Mouse (Mus musculus) cerebral cortex, adult 2 months (tissue): ENCODE results near the gene Tex2.

Experiments
- WGBS: fragments of 180-500 bp; shearing (Covaris S2); methylation state at CpG from one replicate; pipeline ENCODE4 v1.1.7; 2018; 5-methylcytosine and 5-hydroxymethylcytosine counted together

Gene Tex2

DNA sequence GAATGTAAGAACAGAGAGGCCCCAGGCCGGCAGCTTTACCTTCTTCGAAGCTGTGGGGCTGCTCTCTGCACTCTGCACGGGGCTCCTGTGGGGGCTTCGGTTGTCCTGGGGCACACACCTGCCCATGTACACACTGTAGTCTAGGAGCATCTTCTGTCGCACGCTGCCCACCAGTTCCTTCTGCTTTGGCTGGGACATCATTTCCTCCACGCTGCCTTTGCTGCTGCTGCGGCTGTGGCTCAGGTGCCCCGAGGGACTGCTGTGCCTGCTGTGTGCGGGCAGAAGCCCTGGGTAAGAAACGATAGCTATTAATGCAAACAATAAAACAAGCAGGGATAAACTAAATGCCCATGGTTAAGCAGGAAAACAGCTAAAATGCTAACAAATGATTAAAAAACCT, 69.1 kb downstream of the Tex2 start:
- WGBS, result 90% methylated on average over 11 of the region's 11 CpGs

DNA sequence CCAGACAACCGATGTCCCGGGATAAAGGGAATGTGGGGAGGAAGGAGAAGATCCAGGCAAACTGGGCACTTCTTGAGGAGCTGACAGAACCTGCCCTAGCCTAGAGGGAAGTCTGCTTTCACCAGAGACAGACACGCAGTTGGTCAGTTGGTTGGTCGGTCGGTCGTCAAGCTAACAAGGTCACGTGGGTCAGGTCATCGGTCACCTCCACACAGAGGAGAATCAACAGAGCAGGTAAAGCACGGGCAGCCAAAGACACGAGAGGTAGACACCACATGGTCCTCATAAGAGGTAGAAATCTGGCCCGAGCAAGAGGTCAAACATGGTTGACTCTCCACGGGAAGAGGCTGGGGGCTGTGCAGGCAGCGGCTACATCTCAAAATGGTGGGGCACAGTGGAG, 70.2 kb downstream of the Tex2 start:
- WGBS, result 95% methylated on average over 13 of the region's 13 CpGs

DNA sequence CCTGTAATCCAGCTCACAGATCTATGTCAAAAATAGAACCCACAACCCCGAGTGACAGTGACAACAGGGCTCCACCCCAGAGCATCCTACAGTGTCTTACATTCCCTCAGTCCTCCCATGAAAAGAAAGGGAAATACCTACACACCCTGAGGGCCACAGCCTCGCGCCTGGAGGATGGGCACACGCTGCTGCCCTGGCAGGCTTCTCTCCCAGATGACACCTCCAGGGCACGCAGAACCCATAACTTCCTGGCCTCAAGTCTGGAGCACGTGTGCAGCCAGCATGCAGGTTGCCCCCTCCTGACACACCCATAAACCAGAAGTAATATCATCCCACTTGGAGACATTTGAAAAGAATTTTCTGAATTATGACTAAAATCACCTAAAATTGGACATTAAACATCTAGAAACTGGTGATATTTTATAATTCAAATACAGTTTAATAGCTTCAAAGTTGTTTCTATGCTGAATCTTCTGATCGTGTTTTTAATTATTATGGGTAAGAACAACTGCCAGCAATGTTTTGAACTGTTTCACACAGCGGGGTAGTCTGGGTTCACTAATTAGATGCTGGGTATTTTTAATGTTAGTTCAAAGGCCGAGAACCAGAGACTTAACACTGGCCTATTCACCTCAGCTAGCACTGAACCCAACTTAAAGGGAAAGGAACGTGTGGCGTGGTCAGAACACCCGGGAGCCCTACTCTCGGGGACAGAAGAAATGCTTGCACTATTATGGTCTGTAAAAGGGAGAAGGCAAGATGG, 72.5 kb downstream of the Tex2 start:
- WGBS, result 65% methylated on average over 13 of the region's 13 CpGs

DNA sequence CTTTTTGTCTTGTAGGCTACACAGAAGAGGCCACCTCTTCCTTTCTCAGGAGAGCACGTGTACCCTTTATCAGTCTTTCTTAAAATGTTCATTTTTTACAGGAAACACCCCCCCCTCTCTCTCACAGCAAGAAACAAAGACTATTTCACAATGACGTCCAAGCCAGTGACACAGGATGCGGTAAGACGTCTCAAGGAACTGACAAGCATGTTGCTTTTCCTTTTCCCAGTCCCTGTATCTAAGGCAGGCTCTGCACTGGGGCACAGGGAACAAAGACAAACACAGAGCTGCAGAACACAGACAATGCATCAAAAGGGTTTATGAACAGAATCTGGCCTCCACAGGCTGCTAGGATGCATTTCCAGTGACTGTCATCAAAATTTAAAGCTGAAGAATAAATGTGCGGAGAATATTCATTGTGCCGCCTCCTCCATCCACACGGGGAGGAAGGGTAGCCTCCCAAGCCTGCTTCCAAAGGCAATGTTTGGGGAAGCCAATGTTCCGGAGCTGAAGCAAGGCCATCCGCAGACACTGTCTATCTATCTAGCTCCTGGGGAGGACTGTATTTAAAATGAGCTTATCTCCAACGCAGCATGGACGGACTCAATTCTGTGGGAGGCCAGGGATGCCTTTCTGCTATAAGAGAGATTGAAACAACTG, 76.8 kb downstream of the Tex2 start:
- 33% methylated on average over 11 of the region's 11 CpGs for WGBS

DNA sequence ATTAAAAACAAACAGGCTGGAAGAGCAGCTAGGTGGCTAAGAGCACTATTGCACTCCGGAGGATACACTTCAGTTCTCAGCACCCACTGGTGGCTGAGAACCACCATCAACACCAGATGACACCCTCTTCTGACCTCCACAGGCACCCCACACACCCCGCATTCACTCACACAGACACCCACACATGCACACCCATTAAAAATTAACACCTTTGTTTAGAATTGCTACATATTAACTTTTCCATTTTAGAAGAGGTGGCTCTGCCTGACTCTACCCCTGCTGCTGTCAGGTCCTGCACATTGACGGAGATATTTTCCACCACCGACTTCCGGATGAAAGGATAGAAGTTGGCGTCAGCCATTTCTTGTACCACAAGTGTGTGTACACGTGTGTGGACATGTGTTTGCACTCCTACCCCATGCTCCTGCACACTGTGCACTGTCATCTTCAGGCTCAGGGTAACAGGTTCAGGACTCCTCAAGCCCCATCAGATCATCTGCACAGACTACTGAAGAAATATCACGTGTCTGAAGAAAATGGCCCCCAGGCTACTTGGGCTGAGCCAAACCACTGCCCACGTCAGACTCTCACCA, 77.5 kb downstream of the Tex2 start:
- 77% methylated on average over 9 of the region's 9 CpGs for WGBS

DNA sequence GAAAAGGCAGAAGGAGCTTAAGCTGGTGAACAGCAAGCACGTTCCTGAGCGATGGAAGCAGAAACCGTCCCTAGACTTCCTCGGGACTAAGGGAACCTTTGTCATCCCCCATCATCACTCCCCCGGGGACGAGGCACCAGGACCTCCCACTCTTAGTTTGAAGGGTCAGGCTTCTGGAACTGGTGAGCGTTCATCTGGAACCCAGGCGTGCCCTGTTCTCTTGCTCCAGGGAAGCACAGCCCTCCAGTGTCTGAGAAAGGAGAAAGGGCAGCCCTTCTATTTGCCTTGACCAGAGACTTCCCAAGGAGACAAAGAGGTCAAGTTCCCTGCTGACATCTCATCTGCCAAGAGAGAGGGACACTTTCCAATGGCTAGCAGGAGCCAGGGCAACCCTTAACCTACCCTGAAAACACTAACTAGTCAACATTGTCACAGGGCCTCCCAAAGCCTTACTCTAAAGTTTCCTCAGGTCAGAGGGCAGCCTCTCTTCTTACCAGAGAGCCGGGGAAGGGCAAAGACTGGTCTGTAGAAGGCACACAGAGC, 80.9 kb downstream of the Tex2 start:
- 93% methylated on average over 9 of the region's 9 CpGs for WGBS

DNA sequence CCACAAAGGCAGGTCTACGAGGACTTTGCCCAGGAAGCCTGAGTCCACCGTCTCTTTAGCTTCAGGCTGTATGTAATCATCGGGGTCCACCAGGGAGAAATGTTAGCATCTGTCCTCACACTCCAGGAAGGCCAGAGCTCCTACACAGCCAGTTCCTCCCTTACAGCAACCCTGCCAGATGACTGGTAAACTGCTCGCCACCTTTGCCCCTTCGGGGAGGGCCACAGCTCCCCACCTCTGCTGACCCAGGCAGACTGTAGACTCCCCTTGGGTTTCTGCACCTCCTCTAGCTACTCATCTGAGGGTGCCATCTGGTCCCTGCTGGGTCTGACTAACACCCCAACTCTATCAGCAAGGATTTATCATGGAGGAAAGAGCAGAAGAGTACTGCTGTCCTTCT, 83.4 kb downstream of the Tex2 start:
- WGBS, result 86% methylated on average over 5 of the region's 5 CpGs

DNA sequence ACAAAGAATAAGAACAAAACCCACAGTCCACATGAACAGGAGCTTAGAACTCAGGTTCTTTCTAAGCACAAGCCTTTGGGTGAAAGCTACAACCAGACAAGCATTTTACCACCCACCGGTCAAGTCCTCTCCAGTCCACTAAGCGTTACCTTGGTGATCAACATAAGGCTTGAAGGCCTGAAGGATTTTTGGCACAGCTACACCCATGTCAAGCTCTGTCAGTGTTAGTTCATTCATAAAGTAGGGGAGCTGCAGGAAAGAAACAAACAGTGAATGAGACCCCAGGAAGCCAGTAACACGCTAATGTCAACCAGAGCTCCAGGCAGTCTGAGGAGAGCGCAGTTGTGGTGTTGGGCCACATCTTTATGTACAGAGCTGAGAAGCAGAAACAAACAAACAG, 84.1 kb downstream of the Tex2 start:
- WGBS, result 92% methylated on average over 4 of the region's 4 CpGs

DNA sequence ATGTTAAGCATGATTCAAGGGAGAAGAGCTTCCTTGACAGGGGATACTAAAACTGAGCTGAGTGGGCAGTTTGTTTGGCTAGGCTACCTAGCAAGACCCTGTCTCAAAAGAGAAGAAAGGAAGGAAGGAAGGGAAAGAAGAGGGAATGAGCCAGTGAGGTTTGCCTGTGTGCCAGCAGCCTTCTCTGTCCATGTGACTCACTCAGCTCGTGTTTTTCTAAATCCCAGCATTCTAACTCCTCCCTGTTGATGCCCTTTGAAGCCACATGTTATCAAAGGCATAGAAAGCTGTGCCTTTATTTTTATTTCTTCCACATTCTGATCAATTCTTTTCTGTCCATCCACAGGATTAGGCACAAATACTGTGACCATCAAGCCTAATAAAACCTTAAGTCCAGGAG, 85.3 kb downstream of the Tex2 start:
- WGBS, result 19% methylated on average over 1 of the region's 1 CpGs

DNA sequence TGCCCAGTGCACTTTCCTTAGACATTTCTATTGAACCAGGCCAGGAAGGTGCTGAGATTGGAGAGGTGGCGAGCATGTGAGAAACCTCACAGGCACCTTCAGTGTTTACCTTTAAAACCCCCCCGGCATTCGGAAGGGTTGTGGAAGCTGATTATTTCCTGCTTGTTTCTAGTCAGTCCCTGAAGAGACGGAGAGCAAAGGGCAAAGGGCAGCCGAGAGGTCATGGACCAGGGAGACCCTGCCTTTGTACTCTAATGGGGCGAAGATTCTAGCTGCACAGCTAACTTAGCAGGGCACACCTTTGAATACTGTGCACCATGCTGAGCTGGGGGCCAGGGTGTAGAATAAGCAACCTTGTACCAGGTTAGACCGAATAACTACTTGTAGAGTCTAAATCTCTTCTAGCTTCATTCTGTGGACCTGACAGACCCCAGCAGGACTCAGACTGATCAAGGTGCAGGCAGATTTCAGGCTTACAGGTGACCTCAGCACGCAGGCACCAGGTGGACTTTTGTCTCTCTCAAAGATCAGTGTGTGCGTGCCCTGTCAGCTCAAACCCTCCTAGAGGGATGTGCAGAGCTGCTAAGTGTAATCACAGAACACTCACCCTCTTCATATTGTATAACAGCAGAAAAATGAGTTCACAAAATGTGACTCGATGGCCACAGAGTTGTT, 85.9 kb downstream of the Tex2 start:
- 73% methylated on average over 10 of the region's 10 CpGs for WGBS

DNA sequence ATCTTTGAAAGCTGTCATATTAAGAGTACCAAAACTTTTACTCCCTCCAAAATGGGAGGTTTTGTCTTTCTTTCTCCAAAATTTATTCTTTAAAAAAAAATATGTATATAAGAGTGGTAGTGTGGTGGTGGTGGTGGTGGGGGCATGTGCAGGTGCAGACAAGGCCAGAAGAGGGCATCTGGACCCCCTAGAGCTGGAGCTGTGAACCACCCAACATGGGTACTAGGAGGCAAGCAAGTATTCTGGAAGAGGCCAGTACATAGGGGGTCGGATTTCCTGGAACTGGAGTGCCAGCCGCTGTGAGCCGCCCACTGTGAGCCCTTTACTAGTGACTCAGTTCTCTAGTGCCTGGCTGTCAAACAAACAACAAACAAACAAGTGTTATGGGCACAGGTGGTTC, 90.7 kb downstream of the Tex2 start:
- 72% methylated on average over 3 of the region's 3 CpGs for WGBS

DNA sequence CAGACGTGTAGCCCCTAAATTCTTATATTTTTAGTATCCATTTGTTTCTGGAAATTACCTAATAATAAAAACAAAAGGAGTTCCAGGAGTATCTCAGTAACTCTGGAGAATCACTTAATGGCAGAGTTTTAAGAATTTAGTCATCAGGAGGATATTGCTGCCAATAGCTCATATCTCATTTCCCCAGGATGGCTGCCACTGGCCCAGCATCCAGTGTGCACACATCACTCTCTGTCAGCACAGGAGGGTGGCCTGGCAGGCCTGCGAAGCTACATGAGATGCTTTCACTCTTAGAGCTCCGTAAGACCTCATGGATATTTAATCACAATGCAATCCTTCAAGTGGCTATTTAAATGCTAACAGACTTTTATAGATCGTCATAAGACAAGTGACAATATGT, 91.6 kb downstream of the Tex2 start:
- WGBS, result 63% methylated on average over 4 of the region's 4 CpGs

DNA sequence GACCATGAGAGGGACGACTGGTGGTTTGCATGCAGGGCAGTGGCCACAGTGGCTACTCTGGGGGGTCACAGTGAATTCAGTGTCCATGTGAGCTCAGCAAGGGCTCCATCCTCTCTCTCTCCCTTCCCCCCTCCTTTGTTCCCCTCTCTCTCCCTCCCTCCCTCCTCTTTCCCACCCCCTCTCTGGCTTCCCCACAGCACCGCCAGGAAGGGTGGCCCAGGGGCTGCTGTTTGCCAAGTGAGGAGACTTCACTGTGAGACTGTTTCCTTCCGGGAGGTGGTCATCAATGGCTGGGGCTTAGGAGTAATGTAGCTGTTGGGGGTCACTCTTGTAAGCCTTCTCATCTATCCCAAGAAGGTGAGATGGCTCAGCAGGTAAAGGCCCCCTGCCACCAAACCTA, 92.8 kb downstream of the Tex2 start:
- WGBS, result 49% methylated on average over 3 of the region's 3 CpGs

DNA sequence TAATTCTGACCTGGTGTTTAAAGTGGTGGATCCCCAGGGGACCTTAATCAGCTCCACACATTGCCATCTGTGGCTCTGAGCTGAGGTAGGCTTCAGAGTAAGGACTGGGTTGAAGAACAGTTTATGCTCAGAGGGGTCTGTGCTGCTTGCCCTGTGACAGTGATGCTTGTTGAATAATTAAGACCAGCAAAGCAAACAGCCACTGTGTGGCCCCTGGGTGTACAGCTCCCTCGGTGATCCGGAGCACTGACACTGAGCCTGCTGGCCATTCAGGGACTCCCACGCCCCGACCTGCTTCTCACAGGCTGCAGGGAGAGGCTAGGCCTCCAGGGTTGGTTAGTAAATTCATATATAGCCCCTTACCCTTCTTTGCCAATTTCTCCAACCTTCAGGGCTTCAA, 93.7 kb downstream of the Tex2 start:
- 81% methylated on average over 4 of the region's 4 CpGs for WGBS

DNA sequence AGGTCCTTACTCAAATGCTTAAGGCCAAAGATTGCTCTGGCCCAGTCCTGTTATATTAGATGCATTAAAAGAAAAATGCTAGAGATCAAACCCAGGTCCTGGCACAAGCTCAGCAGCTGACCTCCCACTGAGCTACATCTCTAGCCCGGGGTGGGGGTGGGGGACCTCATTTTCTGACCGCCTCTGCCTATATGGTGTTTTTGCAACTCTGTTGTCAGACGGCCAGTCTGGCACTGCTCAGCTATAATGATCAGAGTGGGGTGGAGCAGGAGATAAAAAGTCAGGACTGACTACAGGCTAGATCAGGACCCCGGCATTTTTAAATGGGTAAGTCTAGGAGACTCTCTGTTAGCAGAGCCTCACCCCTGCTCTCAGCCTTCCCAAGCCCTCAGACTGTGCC, 94.8 kb downstream of the Tex2 start:
- 57% methylated on average over 4 of the region's 4 CpGs for WGBS

DNA sequence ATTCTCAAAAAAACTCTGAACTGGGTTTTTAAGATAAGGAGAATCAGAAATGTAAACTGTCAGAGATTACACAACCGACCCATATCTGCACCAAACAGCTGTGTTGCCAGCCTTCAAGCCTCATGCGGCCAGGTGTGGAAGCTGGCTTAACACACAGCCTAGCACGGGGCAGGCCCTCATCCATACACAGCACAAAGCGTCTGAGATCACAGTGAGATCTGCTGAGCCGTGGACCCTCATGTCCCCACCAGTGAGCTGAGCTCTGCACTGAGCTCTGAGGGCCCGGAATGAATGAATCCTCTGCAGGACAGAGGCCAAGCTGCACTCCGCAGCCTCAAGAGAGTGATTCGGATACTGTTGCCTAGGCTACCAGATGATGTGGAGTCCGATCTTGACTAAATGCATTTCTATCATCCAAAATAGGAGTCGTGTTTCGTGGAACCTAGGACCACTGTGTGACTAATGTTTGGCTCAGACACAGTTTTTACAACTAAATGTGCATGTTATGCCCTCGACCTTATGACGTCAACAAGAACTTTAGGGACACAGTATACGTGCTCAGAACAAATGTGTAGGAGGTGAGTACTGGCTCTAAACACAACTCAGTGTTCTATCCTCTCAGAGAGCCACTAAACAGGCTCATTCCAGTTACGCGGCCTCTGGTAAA, 98.0 kb downstream of the Tex2 start:
- 48% methylated on average over 16 of the region's 16 CpGs for WGBS

DNA sequence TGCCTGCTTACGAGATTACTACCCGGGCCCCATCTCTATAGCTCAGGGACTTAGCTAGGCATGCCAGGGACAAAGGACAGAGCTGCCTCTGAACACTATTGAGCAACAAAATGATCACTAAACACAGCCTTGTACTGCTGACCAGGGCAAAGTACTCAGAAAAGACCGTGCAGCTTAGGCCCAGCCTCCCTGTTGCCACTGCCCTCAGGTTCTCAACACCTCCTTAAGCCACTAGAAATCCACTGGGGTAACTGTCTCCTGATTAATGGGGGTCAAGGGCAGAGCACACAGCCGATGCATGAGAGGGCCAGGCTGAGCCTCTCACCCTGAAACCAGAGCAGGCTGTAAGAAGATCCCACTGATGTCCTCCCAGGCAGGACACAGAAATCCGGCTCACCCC, 98.8 kb downstream of the Tex2 start:
- WGBS, result 77% methylated on average over 5 of the region's 5 CpGs

DNA sequence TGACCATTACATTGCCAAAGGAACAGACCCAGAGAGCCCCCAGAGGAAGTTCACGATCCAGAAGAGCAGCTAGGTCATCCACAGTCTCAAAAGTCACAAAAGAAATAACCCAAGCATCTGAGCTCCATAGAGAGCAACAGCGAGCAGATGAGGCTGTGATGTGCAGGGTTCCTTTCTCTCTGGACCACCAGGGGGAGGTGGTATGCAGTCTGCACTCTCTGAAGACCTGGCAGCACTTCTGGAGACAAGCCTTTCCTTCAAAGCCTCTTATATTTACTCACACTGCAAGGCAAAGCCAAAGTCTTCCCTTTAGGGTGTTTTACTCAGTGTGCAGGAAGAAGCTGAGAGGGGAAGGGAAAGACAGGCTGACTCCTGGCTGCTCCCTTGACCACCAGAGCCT, 100.1 kb downstream of the Tex2 start:
- WGBS, result 50% methylated on average over 2 of the region's 2 CpGs

DNA sequence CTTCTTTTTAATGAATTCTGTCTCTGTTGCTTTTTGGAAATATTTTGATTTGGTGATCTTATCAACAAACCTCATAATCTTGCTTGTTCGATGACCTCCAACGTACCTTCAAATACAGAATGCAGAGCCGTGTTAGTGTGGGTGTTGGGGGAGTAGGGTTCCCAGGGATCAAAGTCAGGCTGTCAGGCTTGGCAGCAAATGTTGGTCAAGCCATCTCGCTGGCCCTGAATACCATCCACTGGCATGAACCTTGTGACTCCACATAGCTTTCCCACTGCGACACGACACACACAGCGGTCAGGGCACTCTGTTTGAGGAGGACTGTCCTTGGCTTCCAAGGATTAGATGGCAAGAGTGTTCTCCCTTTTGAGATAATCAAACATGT, 101.2 kb downstream of the Tex2 start:
- 96% methylated on average over 7 of the region's 7 CpGs for WGBS

DNA sequence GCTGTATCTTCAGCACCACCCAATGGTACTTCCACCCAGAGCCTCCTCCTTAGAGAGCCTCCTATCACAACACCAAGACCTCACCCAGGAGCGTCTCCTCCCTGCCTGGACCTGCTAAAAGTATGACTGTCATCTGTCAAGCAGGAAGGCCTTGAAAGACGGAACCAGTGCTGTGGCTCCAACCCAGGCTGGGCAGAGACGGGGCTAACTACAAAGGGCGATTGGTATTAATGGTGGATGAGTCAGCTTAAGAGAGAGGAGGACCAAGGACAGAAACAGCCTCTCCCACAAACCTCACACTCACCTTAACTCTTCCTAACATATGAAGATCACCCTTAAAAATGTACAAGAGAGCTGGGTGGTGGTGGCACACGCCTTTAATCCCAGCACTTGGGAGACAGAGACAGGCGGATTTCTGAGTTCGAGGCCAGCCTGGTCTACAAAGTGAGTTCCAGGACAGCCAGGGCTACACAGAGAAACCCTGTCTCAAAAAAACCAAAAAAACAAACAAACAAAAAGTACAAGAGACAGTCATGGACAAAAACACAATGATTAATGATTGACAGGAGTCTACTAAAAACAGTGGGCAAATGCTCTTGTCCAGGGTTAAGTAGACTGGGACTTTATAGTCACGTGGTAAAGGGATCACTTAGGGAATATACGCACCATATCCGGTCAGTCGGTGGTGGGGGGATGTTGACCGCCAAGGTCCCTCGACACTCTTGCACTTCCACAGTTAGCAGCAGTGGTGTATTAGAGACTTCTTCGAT, 101.8 kb downstream of the Tex2 start:
- WGBS, result 92% methylated on average over 14 of the region's 14 CpGs

DNA sequence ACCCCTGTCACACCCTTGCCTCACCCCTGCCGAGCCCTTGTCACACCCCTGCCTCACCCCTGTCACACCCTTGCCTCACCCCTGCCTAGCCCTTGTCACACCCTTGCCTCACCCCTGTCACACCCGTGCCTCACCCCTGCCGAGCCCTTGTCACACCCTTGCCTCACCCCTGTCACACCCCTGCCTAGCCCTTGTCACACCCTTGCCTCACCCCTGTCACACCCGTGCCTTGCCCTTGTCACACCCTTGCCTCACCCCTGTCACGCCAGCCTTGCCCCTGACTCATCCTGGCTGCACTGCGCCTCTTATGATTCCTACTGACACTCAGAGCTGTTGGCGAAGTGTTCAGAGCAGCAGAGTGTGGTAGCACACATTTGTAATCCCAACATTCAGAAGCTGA, 105.6 kb downstream of the Tex2 start:
- WGBS, result 83% methylated on average over 7 of the region's 7 CpGs
